Mouse (Mus musculus) thymus, postnatal 25 days (tissue): ENCODE data around the gene Rex2.
"Not testable (repeated sequence)": the region's sequence is repeated elsewhere in the genome, so short reads cannot be mapped to it uniquely, and the experiment has no call there.

Source experiments
- DNase-seq: peaks from one replicate; pipeline ENCODE4 v3.0.0; 2022

The Rex2 gene

GRCm38 (mm10) chr4:147021550-147021949 lies at the start of gene Rex2:
Gene Rex2 (plus strand): TSS chr4:147021850.
- DNase-seq = not testable (repeated sequence)

DNA sequence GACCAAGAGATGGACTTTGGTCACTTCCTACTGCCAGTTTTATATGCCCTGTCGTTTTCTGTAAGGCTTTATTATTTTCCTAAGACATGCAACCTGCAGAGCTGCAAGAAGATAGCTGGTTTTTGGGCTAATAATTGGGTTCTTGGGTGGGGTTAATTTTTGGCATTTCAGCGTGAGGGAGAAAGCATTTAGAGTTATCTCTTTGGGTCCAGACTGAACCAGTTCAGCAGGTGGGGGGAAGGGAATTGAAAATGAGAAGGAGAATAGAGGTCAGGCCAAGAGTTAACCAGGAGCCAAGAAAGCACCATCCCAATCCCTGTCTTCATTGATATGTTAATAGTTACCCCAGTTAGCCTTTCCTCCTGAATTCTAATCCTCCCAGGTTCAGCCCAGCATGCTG lies 45.1 kb upstream of the Rex2 start:
- DNase-seq = not testable (repeated sequence)

- DNase-seq = not testable (repeated sequence)
Observed at GRCm38 (mm10) chr4:147018400-147018799, 3.2 kb upstream of the Rex2 start.

- DNase-seq = not testable (repeated sequence)
Observed at GRCm38 (mm10) chr4:147026374-147026773, 4.7 kb downstream of the Rex2 start.

DNA sequence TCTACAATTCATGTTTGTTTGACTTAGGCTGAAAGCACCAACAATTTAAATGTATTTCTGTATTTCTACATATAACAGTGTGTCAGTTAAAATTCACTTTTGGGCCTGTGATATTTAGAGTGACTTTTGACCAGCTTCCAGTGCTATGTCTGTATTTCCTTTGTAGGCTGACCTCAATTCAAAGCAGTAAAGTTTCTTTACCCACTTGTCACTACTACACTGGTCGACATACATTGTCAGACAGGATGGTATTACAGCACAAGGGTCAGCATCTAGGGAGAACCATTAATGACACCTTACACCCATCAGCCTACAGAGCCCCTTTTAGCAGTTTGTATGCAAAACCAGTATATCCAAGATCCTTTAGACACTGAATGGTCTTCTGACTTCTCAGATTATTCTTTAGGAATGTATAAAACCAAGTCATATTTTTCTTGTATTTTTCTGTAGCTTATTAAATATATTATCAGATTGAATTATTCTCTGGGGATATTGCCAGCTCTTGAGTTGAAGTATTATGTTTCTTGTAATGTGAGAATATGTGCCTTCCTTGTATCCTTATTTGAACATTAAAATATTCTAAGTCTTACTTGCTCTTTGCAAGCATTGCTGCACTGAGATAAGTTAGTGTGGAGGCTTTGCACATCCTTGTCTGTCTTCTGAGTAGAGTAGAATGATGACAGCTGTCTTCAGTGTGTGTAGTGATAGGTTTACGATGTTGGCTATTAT lies 9.8 kb downstream of the Rex2 start:
- DNase-seq = not testable (repeated sequence)

DNA sequence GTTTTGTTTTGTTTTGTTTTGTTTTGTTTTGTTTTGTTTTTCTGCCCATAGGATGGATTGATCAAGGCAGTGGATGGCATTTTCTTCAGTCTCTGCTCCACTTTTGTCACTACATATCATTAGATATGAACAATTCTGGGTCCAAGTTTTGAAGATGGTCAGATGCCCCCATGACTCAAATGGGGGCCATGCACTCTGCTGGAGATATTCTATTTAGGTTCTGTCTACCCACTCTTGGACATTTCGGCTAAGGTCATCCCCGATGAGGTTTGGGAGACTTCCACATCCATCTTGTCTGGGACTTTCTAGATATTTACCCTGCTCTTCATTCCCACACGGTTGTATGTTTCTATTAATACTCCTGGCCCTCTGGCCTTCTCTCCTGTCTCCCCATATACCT lies 42.1 kb downstream of the Rex2 start:
- DNase-seq = not testable (repeated sequence)

DNA sequence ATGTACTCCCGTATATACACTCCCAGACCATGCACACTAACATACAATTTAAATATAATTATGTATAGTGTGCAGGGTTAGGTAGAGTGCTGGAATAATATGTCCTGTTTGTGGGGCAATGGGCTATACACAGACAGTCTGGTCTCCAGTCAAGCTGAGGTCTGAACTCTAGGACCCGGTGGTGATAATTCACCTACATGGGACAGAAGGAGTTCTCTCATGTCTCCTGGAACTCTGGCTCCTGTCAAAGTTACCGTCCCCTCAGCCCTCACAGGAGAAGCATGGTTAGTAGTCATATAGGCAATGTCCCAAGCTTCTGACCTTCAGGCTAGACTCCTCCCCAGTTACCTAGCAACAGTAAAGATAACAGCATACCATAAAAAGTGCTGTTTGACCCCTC lies 44.2 kb downstream of the Rex2 start:
- not testable (repeated sequence) for DNase-seq

- not testable (repeated sequence) for DNase-seq
Observed at GRCm38 (mm10) chr4:147066380-147066779, 44.7 kb downstream of the Rex2 start.

DNA sequence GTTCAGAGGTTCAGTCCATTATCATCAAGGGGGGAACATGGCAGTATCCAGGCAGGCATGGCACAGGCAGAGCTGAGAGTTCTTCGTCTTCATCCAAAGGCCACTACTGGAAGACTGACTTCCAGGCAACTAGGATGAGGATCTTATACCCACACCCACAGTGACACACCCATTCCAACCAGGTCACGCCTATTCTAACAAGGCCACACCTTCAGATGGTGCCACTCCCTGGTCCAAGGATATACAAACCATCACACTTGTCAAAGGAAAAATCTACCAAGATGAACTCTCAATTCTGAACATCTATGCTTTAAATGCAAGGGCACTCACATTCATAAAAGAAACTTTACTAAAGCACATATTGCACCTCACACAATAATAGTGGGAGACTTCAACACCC lies 74.0 kb downstream of the Rex2 start:
- not testable (repeated sequence) for DNase-seq

GRCm38 (mm10) chr4:147101666-147102626 lies 80.3 kb downstream of the Rex2 start:
- DNase-seq = not testable (repeated sequence)

DNA sequence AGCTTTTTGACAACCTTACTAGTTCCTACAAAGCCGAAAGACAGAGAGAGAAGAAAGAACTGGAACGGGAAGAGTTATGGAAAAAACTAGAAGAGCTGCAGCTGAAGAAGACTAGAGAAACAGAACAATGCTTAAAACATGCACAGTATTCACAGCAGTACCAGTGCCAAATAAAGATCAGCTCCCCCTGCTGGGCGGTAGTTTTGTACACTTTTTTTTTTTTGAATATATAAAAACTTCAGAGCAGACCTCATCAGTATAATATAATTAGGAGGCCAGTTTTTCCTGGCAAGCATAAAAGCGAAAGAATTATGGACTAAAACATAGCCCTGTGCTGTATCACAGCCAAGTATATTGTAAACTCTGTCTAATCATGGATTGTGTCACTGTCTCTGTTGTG lies 82.2 kb downstream of the Rex2 start:
- DNase-seq = not testable (repeated sequence)
